Mouse (Mus musculus) hindbrain, embryonic 14.5 days (tissue): ENCODE measurements around the gene Iqschfp. TPM values are rescaled to one million over a fixed set of nuclear protein-coding genes. Genes with fewer than 3 reads are reported as not detected.

ENCODE experiments used
- ATAC-seq: fragments of 200-750 bp; cut with Nextera tagmentation; 2 replicates; pipeline ENCODE4 v1.8.0; 2017; ENCODE audit warnings: moderate number of reproducible peaks, mild to moderate bottlenecking, moderate TSS enrichment, moderate library complexity; ENCODE audit not compliant: low FRiP score
- DNase-seq: peaks from one replicate; pipeline ENCODE4 v3.0.0-alpha.2; 2015; ENCODE audit warnings: low spot score
- H3K27ac ChIP-seq: fragments of 300-500 bp; sonication (generic); 2 replicates; pipeline ENCODE4 v1.5.1; 2014; ENCODE audit warnings: mild to moderate bottlenecking, moderate library complexity
- H3K27me3 ChIP-seq: fragments of 300-500 bp; sonication (generic); 2 replicates; pipeline ENCODE4 v1.6.1; 2014; ENCODE audit warnings: mild to moderate bottlenecking, low read length, mixed read lengths; ENCODE audit not compliant: control insufficient read depth, insufficient read depth
- H3K36me3 ChIP-seq: fragments of 300-500 bp; sonication (generic); replicated peaks from 2 replicates; pipeline ENCODE4 v1.6.1; 2014; ENCODE audit not compliant: control insufficient read depth, insufficient read depth
- H3K4me1 ChIP-seq: fragments of 300-500 bp; sonication (generic); replicated peaks from 2 replicates; pipeline ENCODE4 v1.6.1; 2014; ENCODE audit warnings: antibody characterized with exemption, low read length, mixed read lengths; ENCODE audit not compliant: control insufficient read depth, insufficient read depth
- H3K4me2 ChIP-seq: fragments of 300-500 bp; sonication (generic); replicated peaks from 2 replicates; pipeline ENCODE4 v1.6.1; 2014; ENCODE audit warnings: mild to moderate bottlenecking, moderate library complexity
- H3K4me3 ChIP-seq: fragments of 300-500 bp; sonication (generic); replicated peaks from 2 replicates; pipeline ENCODE4 v1.5.1; 2014; ENCODE audit warnings: mild to moderate bottlenecking, low read length
- H3K9ac ChIP-seq: fragments of 300-500 bp; sonication (generic); 2 replicates; pipeline ENCODE4 v1.6.1; 2014
- H3K9me3 ChIP-seq: fragments of 300-500 bp; sonication (generic); 2 replicates; pipeline ENCODE4 v1.6.1; 2016; ENCODE audit warnings: low read length; ENCODE audit not compliant: control insufficient read depth
- WGBS: fragments of 180-500 bp; shearing (Covaris S2); extraction: QIAGEN DNeasy Blood & Tissue Kit; methylation state at CpG from one replicate; pipeline ENCODE4 v1.1.7; 2014; 5-methylcytosine and 5-hydroxymethylcytosine counted together
- polyA plus RNA-seq: library from polyadenylated mRNA; unstranded; fragments of >200 nt; fragmentation: Nextera tagmentation; extraction: Ambion mirVana; gene quantifications from 2 replicates; pipeline ENCODE4 v1.2.1, GENCODE M21; 2014

The Iqschfp gene
- polyA plus RNA-seq, 1 experiment from 2014 or later, result 7.5 TPM

DNA sequence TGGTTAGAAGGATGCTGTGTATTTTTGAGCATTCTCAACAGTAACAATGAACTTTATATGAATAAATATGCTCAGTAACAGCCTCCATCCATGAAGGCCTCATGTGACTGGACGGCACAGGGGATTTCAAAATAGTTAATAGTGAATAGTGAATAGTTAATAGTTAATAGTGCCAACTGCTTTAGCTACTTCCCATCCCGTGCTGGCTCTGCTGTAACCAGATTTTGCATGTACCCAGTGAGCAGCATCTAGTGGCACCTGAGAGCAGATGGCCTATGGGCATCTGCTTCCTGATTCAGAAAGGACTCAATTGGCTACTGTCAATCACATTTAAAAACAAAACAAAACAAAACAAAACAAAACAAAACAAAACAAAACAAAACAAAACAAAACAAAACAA lies 501.5 kb downstream of the Iqschfp start:
- Histone ChIP-seq H3K9ac (no peak overlapping the region), H3K9me3 (no peaks in the 10 kb centered on the region), H3K36me3 (no peaks in the 10 kb centered on the region), H3K27me3 (no peaks in the 10 kb centered on the region), H3K4me3 (no peak overlapping the region), H3K27ac (no peak overlapping the region), H3K4me2 (no peak overlapping the region), H3K4me1 (no peaks in the 10 kb centered on the region)
- no peak for ATAC-seq
- 72% methylated on average over 2 of the region's 2 CpGs for WGBS
- DNase-seq, result no peak

DNA sequence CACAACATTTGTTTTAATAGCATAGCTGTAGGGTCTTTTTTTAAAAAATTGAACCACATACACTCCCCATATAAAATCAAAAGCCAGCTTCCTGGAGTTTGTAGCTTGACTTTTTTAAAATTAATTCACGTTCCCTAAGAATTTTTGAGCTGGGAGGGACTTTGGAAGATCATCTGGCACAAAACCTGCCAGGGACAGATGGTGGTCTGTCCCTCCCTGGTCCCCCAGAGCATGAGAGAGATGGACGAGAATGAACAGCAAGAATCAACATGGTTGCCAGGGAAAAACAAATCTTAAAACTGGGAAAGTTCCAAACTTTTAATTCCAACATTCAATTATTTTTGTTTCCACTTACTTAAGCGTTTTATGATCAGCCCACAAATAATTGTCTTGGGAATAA lies 506.7 kb downstream of the Iqschfp start:
- Histone ChIP-seq H3K4me1 (peaks cover 10% of the 10 kb centered on the region), H3K4me3 (no peak overlapping the region), H3K4me2 (no peak overlapping the region), H3K9me3 (no peaks in the 10 kb centered on the region), H3K27ac (no peak overlapping the region), H3K36me3 (no peaks in the 10 kb centered on the region), H3K27me3 (no peaks in the 10 kb centered on the region), H3K9ac (no peak overlapping the region)
- no peak for DNase-seq
- 67% methylated on average over 3 of the region's 3 CpGs for WGBS
- no peak for ATAC-seq

DNA sequence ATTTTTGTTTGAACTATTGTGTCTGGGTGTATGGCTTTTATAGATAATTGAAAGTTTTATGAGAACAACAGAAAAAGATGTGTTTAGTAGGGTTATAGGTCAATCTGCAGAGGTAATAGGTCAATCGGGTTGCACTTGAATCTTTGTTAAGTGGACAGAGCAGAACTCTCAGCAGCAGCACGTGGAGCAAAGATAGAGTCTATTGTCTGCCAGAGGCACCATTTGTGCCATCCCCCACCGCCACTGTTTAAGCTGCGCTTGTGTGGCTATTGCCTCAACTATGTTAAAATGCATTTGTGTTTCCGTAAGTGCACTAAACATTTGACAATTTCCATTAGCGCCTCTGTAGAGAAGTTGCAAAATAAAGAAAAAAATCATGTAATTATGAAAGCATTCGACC lies 508.1 kb downstream of the Iqschfp start:
- Histone ChIP-seq H3K4me3 (no peak overlapping the region), H3K9ac (no peak overlapping the region), H3K4me2 (no peak overlapping the region), H3K36me3 (no peaks in the 10 kb centered on the region), H3K9me3 (no peaks in the 10 kb centered on the region), H3K4me1 (peaks cover 12% of the 10 kb centered on the region), H3K27ac (no peak overlapping the region), H3K27me3 (no peaks in the 10 kb centered on the region)
- WGBS, result 51% methylated on average over 7 of the region's 7 CpGs
- DNase-seq, result no peak
- no peak for ATAC-seq

DNA sequence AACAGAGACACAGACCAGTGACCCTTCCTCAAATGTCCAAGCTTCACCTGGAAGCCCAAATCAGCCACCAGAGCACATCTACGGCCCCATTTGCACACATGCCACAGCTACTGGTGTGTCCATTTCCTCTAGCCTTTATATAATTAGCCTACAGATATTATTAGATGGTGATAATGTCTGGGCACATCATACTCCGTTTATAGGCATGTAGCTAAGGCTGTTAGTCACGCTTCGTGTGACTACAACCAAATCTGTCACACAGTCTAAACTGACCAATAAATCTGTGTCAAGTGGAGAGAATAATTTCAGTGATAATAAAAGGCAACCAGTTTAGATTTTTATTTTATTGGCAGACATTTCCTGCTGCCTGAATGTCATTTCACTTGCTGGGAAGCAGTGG lies 511.3 kb downstream of the Iqschfp start:
- 48% methylated on average over 4 of the region's 4 CpGs for WGBS
- Histone ChIP-seq H3K4me1 (peaks cover 29% of the 10 kb centered on the region), H3K4me3 (no peak overlapping the region), H3K9me3 (no peaks in the 10 kb centered on the region), H3K9ac (no peak overlapping the region), H3K27ac (peak overlapping the region; percentile 34; the same call in 1 of the 2 replicates), H3K27me3 (no peaks in the 10 kb centered on the region), H3K4me2 (no peak overlapping the region), H3K36me3 (no peaks in the 10 kb centered on the region)
- DNase-seq (no peak), ATAC-seq (no peak; the same call in 1 of the 2 replicates)

DNA sequence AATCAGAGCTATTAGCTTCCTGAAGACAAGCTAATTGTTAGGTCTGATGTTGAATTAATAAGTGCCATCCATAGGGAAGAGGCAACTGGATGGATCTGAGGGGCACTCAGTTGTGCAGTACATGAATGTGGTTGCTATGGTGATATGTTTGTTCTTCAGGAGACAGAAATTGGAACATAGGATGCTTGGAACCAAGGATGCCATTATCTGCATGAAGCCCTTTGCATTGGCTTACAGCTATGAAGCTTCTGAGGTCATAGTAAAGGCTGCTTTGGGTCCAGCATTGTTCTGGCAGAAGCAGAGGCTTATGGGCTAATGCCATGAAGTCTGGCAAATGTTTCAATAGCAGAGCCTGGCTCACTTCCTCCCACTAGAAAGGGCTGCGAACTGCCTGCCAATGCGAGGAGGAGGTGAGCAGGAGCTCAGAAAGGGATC lies 511.8 kb downstream of the Iqschfp start:
- H3K27me3 ChIP-seq, result no peaks in the 10 kb centered on the region
- H3K4me2 ChIP-seq, result no peak overlapping the region
- H3K4me1 ChIP-seq, result peaks cover 29% of the 10 kb centered on the region
- no peaks in the 10 kb centered on the region for H3K9me3 ChIP-seq
- DNase-seq (peak; percentile 36), ATAC-seq (peak; percentile 24; the same call in 1 of the 2 replicates)
- no peak overlapping the region for H3K4me3 ChIP-seq
- no peaks in the 10 kb centered on the region for H3K36me3 ChIP-seq
- H3K27ac ChIP-seq, result peak overlapping the region; percentile 34; the same call in 1 of the 2 replicates
- WGBS, result 55% methylated on average over 2 of the region's 2 CpGs
- H3K9ac ChIP-seq, result no peak overlapping the region

DNA sequence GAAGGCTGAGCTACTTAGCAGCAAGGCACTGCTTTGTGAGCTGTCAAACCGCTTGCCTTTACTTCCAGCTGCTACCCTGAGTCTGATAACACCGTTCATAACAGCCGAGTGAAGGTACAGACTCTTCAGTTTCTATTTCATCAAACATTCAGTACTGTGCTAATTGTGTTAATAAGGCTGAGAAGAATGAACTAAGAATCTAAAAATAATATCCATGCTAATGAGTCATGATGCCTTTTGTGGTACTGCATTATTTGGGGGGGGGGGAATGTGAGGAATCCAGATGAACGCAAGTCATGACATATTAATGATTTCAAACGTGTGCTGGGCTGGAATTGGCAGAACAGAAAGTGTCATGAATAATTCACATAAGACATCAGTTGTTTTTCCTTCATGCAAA lies 513.7 kb downstream of the Iqschfp start:
- H3K27ac ChIP-seq, result no peak overlapping the region; the same call in 1 of the 2 replicates
- peaks cover 29% of the 10 kb centered on the region for H3K4me1 ChIP-seq
- no peak overlapping the region for H3K9ac ChIP-seq
- no peaks in the 10 kb centered on the region for H3K36me3 ChIP-seq
- H3K9me3 ChIP-seq, result no peaks in the 10 kb centered on the region
- no peak overlapping the region for H3K4me3 ChIP-seq
- no peak for ATAC-seq
- no peak overlapping the region for H3K4me2 ChIP-seq
- no peaks in the 10 kb centered on the region for H3K27me3 ChIP-seq
- WGBS, result 43% methylated on average over 5 of the region's 5 CpGs
- no peak for DNase-seq

DNA sequence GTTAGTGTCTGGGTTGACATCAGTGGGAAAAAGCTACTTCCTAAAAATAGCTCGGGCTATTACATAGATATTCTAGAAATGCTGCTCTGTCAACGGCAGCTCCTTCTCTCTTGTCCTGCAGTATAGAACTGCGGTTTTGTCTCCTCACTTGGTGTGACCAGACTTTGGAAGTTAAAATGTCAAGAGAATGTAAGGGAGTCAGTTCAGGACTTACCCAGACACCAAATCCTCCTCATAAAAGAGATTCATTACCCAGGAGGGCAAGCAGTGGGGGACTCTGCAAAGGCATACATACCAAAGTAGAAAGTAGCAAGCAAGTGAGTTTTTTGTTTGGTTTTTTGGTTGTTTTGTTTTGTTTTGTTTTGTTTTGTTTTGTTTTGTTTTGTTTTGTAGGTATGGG lies 520.2 kb downstream of the Iqschfp start:
- WGBS, result 85% methylated on average over 3 of the region's 3 CpGs
- DNase-seq (no peak), ATAC-seq (no peak)
- Histone ChIP-seq H3K4me1 (0 out of 2 replicates have a peak, but pooled peaks cover 4% of the 10 kb centered on the region), H3K27me3 (no peaks in the 10 kb centered on the region), H3K4me3 (no peak overlapping the region), H3K4me2 (no peak overlapping the region), H3K36me3 (no peaks in the 10 kb centered on the region), H3K27ac (no peak overlapping the region), H3K9me3 (no peaks in the 10 kb centered on the region), H3K9ac (no peak overlapping the region)

DNA sequence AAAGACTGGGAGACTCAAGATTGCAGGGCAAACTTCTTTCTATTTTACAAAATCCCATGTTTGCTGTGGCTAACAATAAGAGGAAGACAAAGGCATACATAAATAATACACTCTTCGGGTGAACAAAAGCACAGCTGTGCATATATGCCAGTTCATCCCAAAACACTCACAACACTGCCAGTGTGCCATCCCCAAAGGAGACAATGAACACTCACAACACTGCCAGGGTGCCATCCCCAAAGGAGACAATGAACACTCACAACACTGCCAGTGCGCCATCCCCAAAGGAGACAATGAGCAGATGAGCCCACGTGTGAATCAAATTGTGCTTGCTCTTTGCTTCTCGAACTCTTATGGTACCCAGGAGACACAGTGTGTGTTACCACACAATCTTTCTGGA lies 527.8 kb downstream of the Iqschfp start:
- H3K4me2 ChIP-seq, result no peak overlapping the region
- H3K9me3 ChIP-seq, result no peaks in the 10 kb centered on the region
- H3K4me1 ChIP-seq, result no peaks in the 10 kb centered on the region
- no peaks in the 10 kb centered on the region for H3K36me3 ChIP-seq
- 67% methylated on average over 4 of the region's 4 CpGs for WGBS
- no peaks in the 10 kb centered on the region for H3K27me3 ChIP-seq
- ATAC-seq (no peak), DNase-seq (no peak)
- no peak overlapping the region for H3K27ac ChIP-seq
- no peak overlapping the region for H3K9ac ChIP-seq
- no peak overlapping the region for H3K4me3 ChIP-seq

DNA sequence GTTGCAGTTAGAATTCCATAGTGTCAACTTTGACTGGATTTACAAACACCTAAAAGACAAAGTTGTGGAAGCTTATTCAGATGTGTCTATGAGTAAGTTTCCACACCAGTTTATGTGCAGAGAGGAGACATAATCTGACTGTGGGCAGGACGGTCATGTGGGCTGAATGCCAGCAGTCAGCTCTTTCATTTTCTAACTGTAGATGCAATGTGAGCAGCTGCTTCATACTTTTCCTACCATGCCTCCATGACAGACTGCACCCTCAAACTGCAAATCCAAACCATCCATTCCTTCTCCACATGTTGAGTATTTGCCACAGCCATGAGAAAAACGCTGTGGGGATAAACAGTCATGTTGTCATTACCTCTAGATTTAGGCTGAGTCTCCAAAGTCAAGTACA lies 528.9 kb downstream of the Iqschfp start:
- ATAC-seq (no peak), DNase-seq (no peak)
- H3K36me3 ChIP-seq, result no peaks in the 10 kb centered on the region
- H3K27ac ChIP-seq, result no peak overlapping the region
- no peak overlapping the region for H3K9ac ChIP-seq
- H3K4me3 ChIP-seq, result no peak overlapping the region
- 82% methylated on average over 2 of the region's 2 CpGs for WGBS
- H3K4me1 ChIP-seq, result no peaks in the 10 kb centered on the region
- H3K9me3 ChIP-seq, result no peaks in the 10 kb centered on the region
- no peaks in the 10 kb centered on the region for H3K27me3 ChIP-seq
- no peak overlapping the region for H3K4me2 ChIP-seq

DNA sequence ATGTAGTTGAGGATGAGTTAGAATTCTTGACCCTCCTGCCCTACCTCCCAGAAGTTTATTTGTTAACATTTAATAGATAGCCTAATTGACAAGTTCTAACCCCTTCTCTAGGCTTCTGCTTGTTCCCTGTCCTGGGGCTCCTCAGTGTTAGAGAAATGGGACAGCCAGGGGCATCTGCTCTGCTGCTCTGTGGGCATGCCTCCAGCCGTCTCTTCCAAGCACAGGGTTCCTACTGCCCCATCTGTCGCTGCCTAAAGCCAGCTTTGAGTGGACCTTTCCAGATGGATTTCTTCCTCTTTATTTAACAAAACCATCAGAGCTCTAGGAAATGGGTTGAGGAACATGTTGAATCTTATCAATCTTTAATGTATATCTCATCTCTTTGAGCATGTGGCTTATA lies 529.8 kb downstream of the Iqschfp start:
- Histone ChIP-seq H3K4me2 (no peak overlapping the region), H3K9me3 (no peaks in the 10 kb centered on the region), H3K9ac (no peak overlapping the region), H3K27me3 (no peaks in the 10 kb centered on the region), H3K4me3 (no peak overlapping the region), H3K4me1 (no peaks in the 10 kb centered on the region), H3K27ac (no peak overlapping the region), H3K36me3 (no peaks in the 10 kb centered on the region)
- no peak for ATAC-seq
- 88% methylated on average over 2 of the region's 2 CpGs for WGBS
- DNase-seq, result no peak
